Mouse (Mus musculus): ENCODE data around the gene Il4ra. TPM values are rescaled to one million over a fixed set of nuclear protein-coding genes. Genes with fewer than 3 reads are reported as not detected.

Il4ra gene
- polyA plus RNA-seq, 1 experiment from 2014 or later: 4.9 TPM

DNA sequence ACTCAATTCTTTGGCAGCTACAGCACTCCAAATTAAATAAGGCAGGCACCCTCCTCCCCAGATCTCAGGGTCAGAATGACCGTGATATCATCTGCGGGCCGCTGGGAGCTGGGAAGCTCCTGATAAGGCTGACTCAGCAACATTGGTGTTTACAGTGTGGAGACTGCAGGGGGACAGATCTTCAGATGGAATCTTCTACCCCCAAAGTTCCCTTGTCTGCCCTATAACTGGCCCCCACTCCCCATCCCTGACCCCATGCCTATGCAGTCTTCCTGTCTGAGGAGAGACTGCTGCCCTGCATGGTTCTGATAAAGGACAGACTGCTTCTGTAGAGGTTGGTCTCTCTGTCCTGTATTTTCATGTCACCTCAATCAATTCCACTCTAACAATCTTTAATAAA is 28.9 kb upstream of the Il4ra start:
- Histone ChIP-seq H3K4me3 (no peak overlapping the region), H3K27me3 (replicated peaks) (no peaks in the 10 kb centered on the region), H3K9me3 (no peaks in the 10 kb centered on the region), H3K36me3 (no peaks in the 10 kb centered on the region), H3K27ac (replicated peaks) (no peak overlapping the region), H3K9ac (no peak overlapping the region), H3K4me2 (no peak overlapping the region; the same call in 1 of the 2 replicates), H3K4me1 (peaks cover 6% of the 10 kb centered on the region)
- 27% methylated on average over 3 of the region's 3 CpGs for WGBS
- ATAC-seq (ENCODE audit: extremely low read depth, insufficient number of reproducible peaks, low FRiP score, low TSS enrichment): no peak

DNA sequence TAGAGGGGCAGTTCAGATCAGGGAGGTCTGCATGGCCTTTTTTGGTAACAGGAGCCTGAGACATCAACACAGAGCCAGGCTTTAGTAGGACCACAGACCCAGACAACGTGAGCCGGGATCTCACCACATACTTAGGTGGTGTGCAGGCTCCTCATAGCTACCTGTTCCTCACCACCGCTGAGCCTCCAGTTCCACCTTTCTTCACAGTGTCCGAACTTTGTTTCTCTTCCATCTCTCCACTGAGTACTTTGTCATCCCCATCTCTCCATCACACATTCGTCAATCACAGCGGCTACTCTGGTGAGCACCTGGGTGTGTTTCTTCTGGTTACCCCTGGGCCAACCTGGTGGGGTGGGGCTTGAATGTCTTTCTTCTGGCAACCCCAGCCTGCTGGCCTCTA is 24.7 kb upstream of the Il4ra start:
- Histone ChIP-seq H3K4me2 (no peak overlapping the region), H3K9me3 (no peaks in the 10 kb centered on the region), H3K27me3 (replicated peaks) (no peaks in the 10 kb centered on the region), H3K36me3 (no peaks in the 10 kb centered on the region), H3K27ac (replicated peaks) (no peak overlapping the region), H3K4me3 (no peak overlapping the region), H3K4me1 (peaks cover 6% of the 10 kb centered on the region), H3K9ac (no peak overlapping the region)
- ATAC-seq (ENCODE audit: extremely low read depth, insufficient number of reproducible peaks, low FRiP score, low TSS enrichment): no peak
- WGBS: 83% methylated on average over 6 of the region's 6 CpGs

DNA sequence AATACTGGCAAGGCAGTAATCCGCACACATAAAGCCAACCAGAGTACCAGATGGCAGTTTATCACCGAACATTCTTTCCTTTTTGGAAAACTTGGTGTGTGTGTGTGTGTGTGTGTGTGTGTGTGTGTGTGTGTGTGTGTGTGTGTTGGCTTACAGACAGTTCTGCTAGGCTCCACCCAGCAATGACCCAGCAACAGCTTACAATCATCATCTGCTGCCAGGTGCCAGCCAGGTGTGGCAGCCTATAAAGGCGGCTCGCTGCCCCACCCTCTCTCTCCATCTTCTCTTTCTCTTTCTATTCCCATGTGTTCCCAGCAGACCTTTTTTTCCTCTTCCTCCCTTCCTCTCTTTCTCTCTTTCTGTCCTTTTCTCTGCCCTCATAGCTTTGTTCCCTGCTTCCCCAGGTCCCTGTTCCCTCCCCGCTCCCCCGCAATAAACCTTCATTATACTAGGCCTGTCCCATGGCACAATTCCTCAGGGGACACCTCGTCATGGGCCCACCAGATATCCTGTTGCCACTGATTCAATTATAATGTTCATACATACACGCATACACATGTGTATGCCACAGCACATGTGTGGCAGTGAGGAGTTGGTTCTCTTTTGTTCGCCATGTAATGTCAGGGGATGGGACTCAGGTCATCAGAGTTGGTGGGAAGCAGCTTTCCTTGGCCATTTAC is 23.9 kb upstream of the Il4ra start:
- H3K27me3 ChIP-seq (replicated peaks): no peaks in the 10 kb centered on the region
- no peak overlapping the region for H3K27ac ChIP-seq (replicated peaks)
- H3K4me1 ChIP-seq: peaks cover 2% of the 10 kb centered on the region
- no peak overlapping the region for H3K9ac ChIP-seq
- WGBS: 84% methylated on average over 9 of the region's 9 CpGs
- ATAC-seq (ENCODE audit: extremely low read depth, insufficient number of reproducible peaks, low FRiP score, low TSS enrichment): no peak
- no peak overlapping the region for H3K4me3 ChIP-seq
- no peaks in the 10 kb centered on the region for H3K9me3 ChIP-seq
- H3K4me2 ChIP-seq: no peak overlapping the region
- H3K36me3 ChIP-seq: no peaks in the 10 kb centered on the region

DNA sequence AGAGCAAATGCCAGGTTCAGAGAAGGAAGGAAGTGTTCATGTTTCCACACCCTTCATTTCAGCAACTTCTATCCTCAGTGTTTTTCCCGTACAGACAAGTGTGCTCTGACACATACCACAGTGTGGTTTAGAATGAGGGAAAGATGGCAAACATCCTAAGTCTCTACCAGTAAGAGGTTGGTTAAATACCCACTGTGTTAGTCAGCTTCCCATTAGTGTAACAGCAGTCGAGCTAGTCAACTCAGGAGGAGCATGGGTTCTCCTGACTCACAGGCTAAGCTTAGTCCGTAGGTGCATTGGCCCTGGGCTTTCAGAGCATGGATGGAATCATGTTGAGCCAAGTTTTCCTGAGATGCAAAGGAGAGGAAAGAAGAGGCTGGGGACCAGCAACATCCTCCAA is 12.6 kb upstream of the Il4ra start:
- ATAC-seq (ENCODE audit: extremely low read depth, insufficient number of reproducible peaks, low FRiP score, low TSS enrichment): no peak
- Histone ChIP-seq H3K4me2 (no peak overlapping the region), H3K4me3 (no peak overlapping the region), H3K4me1 (no peaks in the 10 kb centered on the region), H3K36me3 (no peaks in the 10 kb centered on the region), H3K27me3 (replicated peaks) (no peaks in the 10 kb centered on the region), H3K9ac (no peak overlapping the region), H3K9me3 (peaks cover 7% of the 10 kb centered on the region; the same call in 1 of the 2 replicates), H3K27ac (replicated peaks) (no peak overlapping the region)
- 74% methylated on average over 3 of the region's 3 CpGs for WGBS

DNA sequence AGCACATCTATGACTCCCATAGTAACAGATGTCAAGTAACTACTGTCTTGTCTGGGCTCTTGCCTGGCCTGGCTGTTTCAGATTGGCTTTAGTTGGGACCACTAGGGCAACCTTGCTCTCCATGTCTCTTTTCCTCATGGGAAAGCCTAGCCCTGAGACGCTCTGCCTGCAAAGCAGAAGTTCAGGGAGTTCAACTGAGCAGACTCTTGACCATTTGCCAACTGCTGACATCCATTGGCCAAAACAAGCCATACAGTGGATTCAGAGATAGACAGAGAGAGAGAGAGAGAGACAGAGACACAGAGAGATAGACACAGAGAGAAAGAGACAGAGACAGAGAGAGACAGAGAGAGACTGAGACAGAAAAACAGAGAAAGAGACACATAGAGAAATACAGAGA is 10.9 kb upstream of the Il4ra start:
- WGBS: 68% methylated on average over 1 of the region's 1 CpGs

DNA sequence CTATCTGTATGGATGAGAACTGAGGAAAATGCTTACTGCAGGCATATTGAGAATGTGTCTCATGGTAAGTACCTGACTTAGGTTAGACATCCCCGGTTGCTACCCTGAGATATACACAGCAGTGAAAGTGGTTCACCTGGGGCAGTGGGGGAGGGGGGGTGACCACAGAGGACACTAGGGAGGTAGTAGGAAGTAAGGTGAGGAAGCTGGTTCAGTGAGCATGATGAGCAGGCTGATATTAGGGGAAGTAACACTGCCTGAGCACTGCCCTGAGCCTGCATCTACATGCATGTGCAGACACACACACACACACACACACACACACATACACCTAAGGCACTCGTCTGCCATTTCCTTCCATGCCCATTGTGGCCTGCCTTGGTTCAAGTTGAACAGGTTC is 10.1 kb upstream of the Il4ra start:
- H3K27ac ChIP-seq (replicated peaks): no peak overlapping the region
- H3K9me3 ChIP-seq: no peaks in the 10 kb centered on the region
- no peak overlapping the region for H3K4me2 ChIP-seq
- no peak overlapping the region for H3K4me3 ChIP-seq
- 81% methylated on average over 2 of the region's 2 CpGs for WGBS
- H3K36me3 ChIP-seq: no peaks in the 10 kb centered on the region
- no peaks in the 10 kb centered on the region for H3K4me1 ChIP-seq
- no peaks in the 10 kb centered on the region for H3K27me3 ChIP-seq (replicated peaks)
- ATAC-seq (ENCODE audit: extremely low read depth, insufficient number of reproducible peaks, low FRiP score, low TSS enrichment): no peak
- no peak overlapping the region for H3K9ac ChIP-seq

More for the DNA sequence above, 10.9 kb upstream of the Il4ra start:
- Histone ChIP-seq H3K36me3 (no peaks in the 10 kb centered on the region), H3K27me3 (replicated peaks) (no peaks in the 10 kb centered on the region), H3K4me1 (no peaks in the 10 kb centered on the region), H3K4me2 (no peak overlapping the region), H3K27ac (replicated peaks) (no peak overlapping the region), H3K4me3 (no peak overlapping the region), H3K9me3 (no peaks in the 10 kb centered on the region), H3K9ac (no peak overlapping the region)
- ATAC-seq (ENCODE audit: extremely low read depth, insufficient number of reproducible peaks, low FRiP score, low TSS enrichment): no peak

DNA sequence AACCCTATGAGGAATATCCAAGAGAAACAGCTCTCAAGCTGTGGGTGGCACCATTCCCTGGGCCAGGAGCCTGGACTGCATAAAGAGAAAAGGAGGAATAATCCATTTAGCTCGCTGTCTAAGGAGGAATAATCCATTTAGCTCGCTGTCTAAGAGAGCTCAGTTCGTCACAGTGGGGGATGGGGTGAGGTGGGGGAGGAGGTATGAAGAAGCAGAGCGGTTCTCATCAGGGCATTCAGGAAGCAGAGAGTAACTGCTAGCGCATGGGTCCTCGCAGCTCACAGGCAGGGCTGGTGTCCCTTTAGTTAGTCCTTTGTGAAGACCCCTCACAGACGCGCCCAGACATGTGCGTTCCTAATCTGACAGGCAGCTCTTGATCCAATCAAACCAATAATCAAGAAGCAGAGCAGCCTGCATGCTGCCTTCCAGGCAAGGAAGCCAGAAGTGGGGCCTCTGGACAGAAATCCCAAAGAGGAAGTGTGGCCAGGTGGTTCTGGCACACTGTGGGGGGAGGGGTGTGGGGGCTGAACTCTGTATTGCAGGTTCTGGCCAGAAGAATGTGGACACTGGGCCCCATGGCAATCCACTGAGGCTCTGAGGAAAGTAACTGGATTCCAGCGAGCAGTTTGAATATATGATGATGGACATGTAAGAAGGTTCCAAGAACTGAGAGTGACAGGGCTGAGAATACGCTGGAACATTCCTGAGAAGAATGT is 9.4 kb upstream of the Il4ra start:
- Histone ChIP-seq H3K4me1 (no peaks in the 10 kb centered on the region), H3K9me3 (no peaks in the 10 kb centered on the region), H3K4me2 (no peak overlapping the region), H3K27ac (replicated peaks) (no peak overlapping the region), H3K27me3 (replicated peaks) (no peaks in the 10 kb centered on the region), H3K4me3 (no peak overlapping the region), H3K9ac (no peak overlapping the region), H3K36me3 (no peaks in the 10 kb centered on the region)
- WGBS: 71% methylated on average over 11 of the region's 11 CpGs
- no peak for ATAC-seq (ENCODE audit: extremely low read depth, insufficient number of reproducible peaks, low FRiP score, low TSS enrichment)

DNA sequence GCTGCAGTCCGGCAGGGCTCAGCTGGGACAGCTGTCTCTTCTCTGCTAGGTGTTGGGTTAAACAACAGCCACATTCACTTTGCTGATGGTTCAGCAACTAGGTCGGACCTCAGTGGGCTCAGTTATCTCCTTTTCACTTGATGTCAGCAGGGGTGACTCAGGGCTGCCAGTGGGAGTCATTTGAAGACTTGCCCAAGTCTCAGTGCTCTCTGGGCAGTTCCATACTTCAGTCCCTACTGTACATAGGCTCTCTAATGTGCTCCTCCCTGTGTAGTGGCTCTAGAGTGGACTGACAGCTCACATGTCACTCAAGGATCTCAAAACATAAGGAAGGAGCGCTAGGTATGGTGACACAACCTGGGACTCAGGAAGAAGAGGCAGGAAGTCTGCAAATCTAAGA is 8.4 kb upstream of the Il4ra start:
- no peak overlapping the region for H3K27ac ChIP-seq (replicated peaks)
- H3K4me3 ChIP-seq: no peak overlapping the region
- ATAC-seq (ENCODE audit: extremely low read depth, insufficient number of reproducible peaks, low FRiP score, low TSS enrichment): no peak
- no peaks in the 10 kb centered on the region for H3K4me1 ChIP-seq
- H3K4me2 ChIP-seq: no peak overlapping the region
- H3K9me3 ChIP-seq: no peaks in the 10 kb centered on the region
- H3K9ac ChIP-seq: no peak overlapping the region
- H3K27me3 ChIP-seq (replicated peaks): no peaks in the 10 kb centered on the region
- WGBS: 48% methylated on average over 3 of the region's 3 CpGs
- no peaks in the 10 kb centered on the region for H3K36me3 ChIP-seq

DNA sequence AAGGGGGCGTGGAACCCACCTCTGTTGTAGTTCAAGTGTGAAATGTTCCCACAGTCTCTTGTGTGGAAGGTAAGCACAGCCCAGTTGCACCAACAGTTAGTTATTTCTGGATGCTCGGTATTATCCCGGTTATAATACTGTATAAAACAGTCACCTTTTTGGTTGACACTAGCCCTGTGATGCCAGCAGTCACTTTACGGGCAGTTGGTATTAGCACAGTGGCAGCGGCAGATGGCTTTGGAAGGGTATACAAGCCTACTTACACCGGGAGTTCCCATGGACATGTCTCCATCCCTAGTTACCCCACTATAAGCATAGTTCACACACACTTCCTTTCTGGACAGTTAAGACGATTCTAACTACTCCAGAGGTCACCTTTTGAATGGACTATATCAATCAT is 6.6 kb upstream of the Il4ra start:
- H3K4me1 ChIP-seq: peaks cover 8% of the 10 kb centered on the region
- H3K27me3 ChIP-seq (replicated peaks): no peaks in the 10 kb centered on the region

DNA sequence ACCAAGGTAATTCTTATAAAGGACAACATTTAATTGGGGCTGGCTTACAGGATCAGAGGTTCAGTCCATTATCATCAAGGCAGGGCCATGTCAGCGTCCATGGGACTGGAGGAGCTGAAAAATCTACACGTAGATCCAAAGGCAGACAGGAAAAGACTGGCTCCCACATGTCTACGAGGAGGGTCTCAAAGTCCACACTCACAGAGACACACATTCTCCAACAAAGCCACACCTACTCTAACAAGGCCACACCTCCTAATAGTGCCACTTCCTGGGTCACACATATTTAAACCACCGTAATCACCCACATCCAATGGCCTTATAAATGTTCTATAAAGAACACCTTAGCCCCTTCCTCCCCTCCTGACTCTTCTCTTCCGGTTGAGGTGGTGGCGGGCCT is 5.2 kb upstream of the Il4ra start:
- no peaks in the 10 kb centered on the region for H3K27me3 ChIP-seq (replicated peaks)
- no peak overlapping the region for H3K9ac ChIP-seq
- H3K4me1 ChIP-seq: peaks cover 22% of the 10 kb centered on the region
- no peak overlapping the region for H3K4me3 ChIP-seq
- no peak overlapping the region for H3K27ac ChIP-seq (replicated peaks)
- 86% methylated on average over 6 of the region's 6 CpGs for WGBS
- no peak overlapping the region for H3K4me2 ChIP-seq
- no peak for ATAC-seq (ENCODE audit: extremely low read depth, insufficient number of reproducible peaks, low FRiP score, low TSS enrichment)
- H3K36me3 ChIP-seq: no peaks in the 10 kb centered on the region
- H3K9me3 ChIP-seq: no peaks in the 10 kb centered on the region

More for the DNA sequence above, 6.6 kb upstream of the Il4ra start:
- no peak overlapping the region for H3K4me3 ChIP-seq
- H3K4me2 ChIP-seq: no peak overlapping the region
- no peaks in the 10 kb centered on the region for H3K9me3 ChIP-seq
- H3K36me3 ChIP-seq: no peaks in the 10 kb centered on the region
- no peak overlapping the region for H3K27ac ChIP-seq (replicated peaks)
- no peak for ATAC-seq (ENCODE audit: extremely low read depth, insufficient number of reproducible peaks, low FRiP score, low TSS enrichment)
- WGBS: 81% methylated on average over 7 of the region's 7 CpGs
- no peak overlapping the region for H3K9ac ChIP-seq

DNA sequence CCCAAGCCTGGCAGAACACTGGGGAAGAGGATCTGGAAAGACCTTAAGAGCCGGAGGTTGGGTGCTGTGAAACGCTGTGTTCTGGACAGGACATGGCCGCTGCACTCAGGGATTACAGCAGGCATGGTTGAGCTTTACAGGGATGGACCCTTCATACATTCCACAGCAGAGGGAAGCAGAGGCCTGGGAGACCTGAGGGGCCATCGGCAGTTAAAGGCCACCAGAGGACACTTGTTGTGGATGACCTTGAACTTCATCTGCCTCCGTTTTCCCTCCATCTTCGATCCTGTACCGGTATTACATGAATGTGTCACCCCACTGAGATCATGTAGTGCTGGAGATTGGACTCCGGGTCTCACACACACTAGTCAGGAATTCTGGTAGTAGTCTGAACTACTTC is 2.0 kb upstream of the Il4ra start:
- Histone ChIP-seq H3K4me3 (no peak overlapping the region), H3K36me3 (no peaks in the 10 kb centered on the region), H3K9me3 (no peaks in the 10 kb centered on the region), H3K27ac (replicated peaks) (peak overlapping the region; percentile 49; the same call in 1 of the 2 replicates), H3K27me3 (replicated peaks) (peaks cover 16% of the 10 kb centered on the region), H3K9ac (no peak overlapping the region), H3K4me2 (no peak overlapping the region), H3K4me1 (peaks cover 30% of the 10 kb centered on the region)
- no peak for ATAC-seq (ENCODE audit: extremely low read depth, insufficient number of reproducible peaks, low FRiP score, low TSS enrichment)
- 68% methylated on average over 8 of the region's 8 CpGs for WGBS

DNA sequence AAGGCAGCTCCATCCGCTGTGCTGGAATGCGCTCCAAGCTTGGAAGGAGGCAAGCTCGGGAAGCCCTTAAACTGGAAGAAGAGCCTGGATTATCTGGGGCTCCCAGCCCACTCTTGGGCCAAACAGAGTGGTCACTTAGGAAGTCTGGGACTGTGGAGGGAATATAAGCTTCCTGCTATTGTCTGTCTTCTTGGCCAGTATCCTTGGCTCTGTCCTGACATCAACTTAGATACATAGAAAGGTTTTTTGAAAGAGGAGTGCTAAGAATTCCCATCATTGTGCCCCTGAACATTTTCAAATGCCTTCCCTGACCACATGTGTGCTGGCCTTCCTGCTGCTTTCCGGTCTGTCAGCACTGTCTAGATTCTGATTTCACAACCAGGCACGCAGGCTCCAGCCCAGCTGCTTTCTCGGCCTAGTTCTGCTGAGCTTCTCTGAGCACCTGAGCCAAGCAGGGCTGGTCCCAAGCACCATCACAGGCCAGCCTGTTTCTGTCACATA is 989 bp upstream of the Il4ra start:
- no peak for ATAC-seq (ENCODE audit: extremely low read depth, insufficient number of reproducible peaks, low FRiP score, low TSS enrichment)
- H3K9me3 ChIP-seq: no peaks in the 10 kb centered on the region
- H3K4me1 ChIP-seq: peaks cover 34% of the 10 kb centered on the region
- H3K9ac ChIP-seq: no peak overlapping the region
- H3K36me3 ChIP-seq: no peaks in the 10 kb centered on the region
- peaks cover 16% of the 10 kb centered on the region for H3K27me3 ChIP-seq (replicated peaks)
- no peak overlapping the region for H3K4me3 ChIP-seq
- peak overlapping the region; percentile 92; the same call in 1 of the 2 replicates for H3K4me2 ChIP-seq
- peak overlapping the region; percentile 49 for H3K27ac ChIP-seq (replicated peaks)
- 30% methylated on average over 6 of the region's 6 CpGs for WGBS

All from heart, embryonic 13.5 days (tissue).